Mouse (Mus musculus) hindbrain, embryonic 13.5 days (tissue): ENCODE data around the gene Agpat3. TPM values are rescaled to one million over a fixed set of nuclear protein-coding genes. Genes with fewer than 3 reads are reported as not detected.

ENCODE experiments used
- ATAC-seq: fragments of 200-750 bp; cut with Nextera tagmentation; 2 replicates; pipeline ENCODE4 v1.8.0; 2017; ENCODE audit warnings: moderate TSS enrichment; ENCODE audit not compliant: low FRiP score
- H3K27ac ChIP-seq: fragments of 300-500 bp; sonication (generic); 2 replicates; pipeline ENCODE4 v1.5.1; 2015; ENCODE audit warnings: inconsistent platforms, mild to moderate bottlenecking, moderate library complexity
- H3K27me3 ChIP-seq: fragments of 300-500 bp; sonication (generic); 2 replicates; pipeline ENCODE4 v1.6.1; 2015; ENCODE audit warnings: mild to moderate bottlenecking, inconsistent platforms
- H3K36me3 ChIP-seq: fragments of 300-500 bp; sonication (generic); 2 replicates; pipeline ENCODE4 v1.6.1; 2015; ENCODE audit warnings: mild to moderate bottlenecking, inconsistent platforms
- H3K4me1 ChIP-seq: fragments of 300-500 bp; sonication (generic); replicated peaks from 2 replicates; pipeline ENCODE4 v1.6.1; 2015; ENCODE audit warnings: inconsistent platforms
- H3K4me2 ChIP-seq: fragments of 300-500 bp; sonication (generic); 2 replicates; pipeline ENCODE4 v1.6.1; 2015; ENCODE audit warnings: inconsistent platforms, mild to moderate bottlenecking, moderate library complexity
- H3K4me3 ChIP-seq: fragments of 300-500 bp; sonication (generic); 2 replicates; pipeline ENCODE4 v1.5.1; 2015; ENCODE audit warnings: mild to moderate bottlenecking, inconsistent platforms
- H3K9ac ChIP-seq: fragments of 300-500 bp; sonication (generic); 2 replicates; pipeline ENCODE4 v1.6.1; 2015; ENCODE audit warnings: mild to moderate bottlenecking, inconsistent platforms
- H3K9me3 ChIP-seq: fragments of 300-500 bp; sonication (generic); 2 replicates; pipeline ENCODE4 v1.6.1; 2016; ENCODE audit warnings: inconsistent platforms
- WGBS: fragments of 180-500 bp; shearing (Covaris S2); methylation state at CpG from one replicate; pipeline ENCODE4 v1.1.7; 2015; 5-methylcytosine and 5-hydroxymethylcytosine counted together
- polyA plus RNA-seq: library from polyadenylated mRNA; unstranded; fragments of >200 nt; fragmentation: Nextera tagmentation; extraction: Ambion mirVana; gene quantifications from 2 replicates; pipeline ENCODE4 v1.2.1, GENCODE M21; 2015

Agpat3 gene
- polyA plus RNA-seq, 1 experiment from 2014 or later: 51.2 TPM

GRCm38 (mm10) chr10:78338180-78338579, 14.1 kb downstream of the Agpat3 start:
- Histone ChIP-seq H3K4me2 (no peak overlapping the region), H3K4me1 (peaks cover 5% of the 10 kb centered on the region)

GRCm38 (mm10) chr10:78334923-78335561, 17.2 kb downstream of the Agpat3 start:
- no peak overlapping the region for H3K4me2 ChIP-seq
- H3K27me3 ChIP-seq: no peaks in the 10 kb centered on the region
- H3K4me1 ChIP-seq: peaks cover 5% of the 10 kb centered on the region
- H3K36me3 ChIP-seq: peaks cover 10% of the 10 kb centered on the region
- no peak for ATAC-seq
- H3K9me3 ChIP-seq: no peaks in the 10 kb centered on the region
- H3K27ac ChIP-seq: no peak overlapping the region
- WGBS: 83% methylated on average over 6 of the region's 6 CpGs
- H3K4me3 ChIP-seq: no peak overlapping the region
- H3K9ac ChIP-seq: no peak overlapping the region

More at GRCm38 (mm10) chr10:78338180-78338579, 14.1 kb downstream of the Agpat3 start:
- Histone ChIP-seq H3K9ac (peak overlapping the region; percentile 35; the same call in 1 of the 2 replicates), H3K4me3 (no peak overlapping the region), H3K9me3 (no peaks in the 10 kb centered on the region), H3K27me3 (no peaks in the 10 kb centered on the region), H3K27ac (no peak overlapping the region), H3K36me3 (peaks cover 16% of the 10 kb centered on the region)
- 73% methylated on average over 5 of the region's 5 CpGs for WGBS
- no peak for ATAC-seq

- H3K27me3 ChIP-seq: no peaks in the 10 kb centered on the region
- no peak overlapping the region for H3K4me2 ChIP-seq
- H3K4me1 ChIP-seq: 0 out of 2 replicates have a peak, but pooled peaks cover 4% of the 10 kb centered on the region
- no peaks in the 10 kb centered on the region for H3K9me3 ChIP-seq
- H3K27ac ChIP-seq: no peak overlapping the region
- 87% methylated on average over 5 of the region's 5 CpGs for WGBS
- H3K9ac ChIP-seq: no peak overlapping the region
- H3K36me3 ChIP-seq: peaks cover 21% of the 10 kb centered on the region
- ATAC-seq: no peak
- no peak overlapping the region for H3K4me3 ChIP-seq
These were observed 20.7 kb downstream of the Agpat3 start for GRCm38 (mm10) chr10:78331577-78331976.

GRCm38 (mm10) chr10:78329305-78329704, 23.0 kb downstream of the Agpat3 start:
- no peaks in the 10 kb centered on the region for H3K9me3 ChIP-seq
- H3K4me3 ChIP-seq: no peak overlapping the region
- H3K27ac ChIP-seq: no peak overlapping the region
- H3K9ac ChIP-seq: no peak overlapping the region
- H3K36me3 ChIP-seq: peaks cover 32% of the 10 kb centered on the region
- no peak for ATAC-seq
- WGBS: 90% methylated on average over 5 of the region's 5 CpGs
- H3K4me1 ChIP-seq: 0 out of 2 replicates have a peak, but pooled peaks cover 8% of the 10 kb centered on the region
- H3K27me3 ChIP-seq: no peaks in the 10 kb centered on the region
- no peak overlapping the region for H3K4me2 ChIP-seq

- H3K9me3 ChIP-seq: no peaks in the 10 kb centered on the region
- no peaks in the 10 kb centered on the region for H3K27me3 ChIP-seq
- H3K4me3 ChIP-seq: no peak overlapping the region
- H3K4me1 ChIP-seq: peaks cover 19% of the 10 kb centered on the region
- peaks cover 34% of the 10 kb centered on the region for H3K36me3 ChIP-seq
- H3K4me2 ChIP-seq: no peak overlapping the region
- H3K9ac ChIP-seq: no peak overlapping the region
- no peak for ATAC-seq
- whole genome bisulfite sequencing: 98% methylated on average over 2 of the region's 2 CpGs
- H3K27ac ChIP-seq: no peak overlapping the region
These were observed 24.2 kb downstream of the Agpat3 start for GRCm38 (mm10) chr10:78328011-78328575.

GRCm38 (mm10) chr10:78325916-78326647, 26.2 kb downstream of the Agpat3 start:
- Histone ChIP-seq H3K36me3 (peaks cover 34% of the 10 kb centered on the region), H3K4me3 (no peak overlapping the region), H3K9me3 (no peaks in the 10 kb centered on the region), H3K27ac (no peak overlapping the region), H3K27me3 (no peaks in the 10 kb centered on the region), H3K4me1 (peaks cover 28% of the 10 kb centered on the region), H3K4me2 (no peak overlapping the region), H3K9ac (no peak overlapping the region)
- no peak for ATAC-seq
- 83% methylated on average over 8 of the region's 8 CpGs for WGBS

- H3K4me3 ChIP-seq: no peak overlapping the region
- peaks cover 40% of the 10 kb centered on the region for H3K4me1 ChIP-seq
- H3K27me3 ChIP-seq: no peaks in the 10 kb centered on the region
- ATAC-seq: no peak
- no peak overlapping the region for H3K9ac ChIP-seq
- H3K9me3 ChIP-seq: no peaks in the 10 kb centered on the region
- H3K4me2 ChIP-seq: no peak overlapping the region
- H3K27ac ChIP-seq: no peak overlapping the region
- H3K36me3 ChIP-seq: peaks cover 34% of the 10 kb centered on the region
- WGBS: 91% methylated on average over 6 of the region's 6 CpGs
These were observed 27.6 kb downstream of the Agpat3 start for GRCm38 (mm10) chr10:78324556-78325164.

GRCm38 (mm10) chr10:78323214-78323880, 28.9 kb downstream of the Agpat3 start:
- H3K36me3 ChIP-seq: peaks cover 31% of the 10 kb centered on the region
- H3K27ac ChIP-seq: peak overlapping the region; percentile 66; the same call in 1 of the 2 replicates

GRCm38 (mm10) chr10:78322806-78323205, 29.5 kb downstream of the Agpat3 start:
- Histone ChIP-seq H3K27me3 (no peaks in the 10 kb centered on the region), H3K4me3 (no peak overlapping the region), H3K4me2 (no peak overlapping the region), H3K27ac (no peak overlapping the region), H3K9me3 (no peaks in the 10 kb centered on the region), H3K4me1 (peaks cover 37% of the 10 kb centered on the region), H3K36me3 (peaks cover 26% of the 10 kb centered on the region), H3K9ac (no peak overlapping the region)
- WGBS: no CpG with 5 or more reads among the region's 1 CpGs
- ATAC-seq: no peak

More at GRCm38 (mm10) chr10:78323214-78323880, 28.9 kb downstream of the Agpat3 start:
- H3K4me1 ChIP-seq: peaks cover 37% of the 10 kb centered on the region
- no peak overlapping the region for H3K9ac ChIP-seq
- no peaks in the 10 kb centered on the region for H3K9me3 ChIP-seq
- no peak for ATAC-seq
- no peak overlapping the region for H3K4me3 ChIP-seq
- no peaks in the 10 kb centered on the region for H3K27me3 ChIP-seq
- 52% methylated on average over 7 of the region's 7 CpGs for WGBS
- no peak overlapping the region for H3K4me2 ChIP-seq

- Histone ChIP-seq H3K4me1 (peaks cover 43% of the 10 kb centered on the region), H3K36me3 (peaks cover 16% of the 10 kb centered on the region), H3K9ac (no peak overlapping the region), H3K4me3 (no peak overlapping the region), H3K27me3 (no peaks in the 10 kb centered on the region), H3K27ac (no peak overlapping the region), H3K4me2 (no peak overlapping the region), H3K9me3 (no peaks in the 10 kb centered on the region)
- 85% methylated on average over 3 of the region's 3 CpGs for WGBS
- no peak for ATAC-seq
These were observed 31.0 kb downstream of the Agpat3 start for GRCm38 (mm10) chr10:78321133-78321757.

- no peak for ATAC-seq
- Histone ChIP-seq H3K4me1 (peaks cover 43% of the 10 kb centered on the region), H3K27ac (peak overlapping the region; percentile 6; the same call in 1 of the 2 replicates), H3K4me2 (no peak overlapping the region), H3K4me3 (no peak overlapping the region), H3K27me3 (no peaks in the 10 kb centered on the region), H3K9me3 (no peaks in the 10 kb centered on the region), H3K9ac (no peak overlapping the region), H3K36me3 (peaks cover 11% of the 10 kb centered on the region)
- 94% methylated on average over 1 of the region's 1 CpGs for WGBS
These were observed 31.8 kb downstream of the Agpat3 start for GRCm38 (mm10) chr10:78320526-78320925.
